Mouse (Mus musculus): Measurements from ENCODE around the gene Fance.
"Not testable (repeated sequence)": the region's sequence is repeated elsewhere in the genome, so short reads cannot be mapped to it uniquely, and the experiment has no call there.

The Fance gene

DNA sequence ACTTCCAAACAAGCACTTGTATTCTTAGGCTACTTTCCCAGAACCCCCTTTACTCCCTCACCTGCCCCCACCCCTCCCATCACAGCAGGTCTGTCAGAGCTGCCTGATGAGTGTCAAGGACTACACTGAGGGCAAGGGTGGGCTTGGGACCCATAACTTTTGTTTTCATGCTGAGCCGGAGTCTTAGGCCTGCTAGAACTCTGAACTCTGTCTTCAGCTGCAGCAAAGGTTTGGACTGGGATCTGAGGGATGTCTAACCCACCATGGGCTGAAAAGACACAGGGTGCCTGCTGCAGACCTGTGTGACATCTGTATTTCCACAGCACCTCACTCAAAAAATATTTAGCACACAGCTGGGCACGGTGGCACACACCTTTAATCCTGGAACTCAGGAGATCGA lies 13.6 kb downstream of the Fance start:
- DNase-seq (ENCODE audit: low read depth, low spot score), result no peak

GRCm38 (mm10) chr17:28327673-28328325 lies 14.5 kb downstream of the Fance start:
- DNase-seq (ENCODE audit: low read depth, low spot score), result peak; percentile 82

GRCm38 (mm10) chr17:28328366-28328928 lies 15.1 kb downstream of the Fance start, which contains the start of gene Rpl10a:
TSS of gene Rpl10a (plus strand) at chr17:28328471.
- DNase-seq (ENCODE audit: low read depth, low spot score), result peak; percentile 89

- no peak for DNase-seq (ENCODE audit: low read depth, low spot score)
Measured at GRCm38 (mm10) chr17:28328946-28329345, 15.6 kb downstream of the Fance start.

GRCm38 (mm10) chr17:28329503-28330231 lies 16.3 kb downstream of the Fance start:
- no peak for DNase-seq (ENCODE audit: low read depth, low spot score)

DNA sequence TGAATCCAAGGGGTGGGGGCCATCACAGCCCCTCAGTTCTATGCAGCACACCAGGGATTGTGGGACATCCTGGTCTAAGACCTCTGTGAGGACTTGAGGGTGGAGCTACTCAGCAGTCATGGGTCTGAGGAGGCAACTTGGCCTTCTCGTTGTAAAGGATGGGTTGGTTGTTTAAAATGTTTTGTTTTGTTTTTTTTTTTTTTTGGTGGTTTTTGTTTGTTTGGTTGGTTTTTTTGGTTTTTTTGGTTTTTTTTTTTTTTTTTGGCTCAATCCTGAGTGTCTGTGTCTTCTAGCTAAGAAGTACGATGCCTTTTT lies 16.9 kb downstream of the Fance start:
- no peak for DNase-seq (ENCODE audit: low read depth, low spot score)

- not testable (repeated sequence) for DNase-seq (ENCODE audit: low read depth, low spot score)
Measured at GRCm38 (mm10) chr17:28330590-28330989, 17.3 kb downstream of the Fance start.

DNA sequence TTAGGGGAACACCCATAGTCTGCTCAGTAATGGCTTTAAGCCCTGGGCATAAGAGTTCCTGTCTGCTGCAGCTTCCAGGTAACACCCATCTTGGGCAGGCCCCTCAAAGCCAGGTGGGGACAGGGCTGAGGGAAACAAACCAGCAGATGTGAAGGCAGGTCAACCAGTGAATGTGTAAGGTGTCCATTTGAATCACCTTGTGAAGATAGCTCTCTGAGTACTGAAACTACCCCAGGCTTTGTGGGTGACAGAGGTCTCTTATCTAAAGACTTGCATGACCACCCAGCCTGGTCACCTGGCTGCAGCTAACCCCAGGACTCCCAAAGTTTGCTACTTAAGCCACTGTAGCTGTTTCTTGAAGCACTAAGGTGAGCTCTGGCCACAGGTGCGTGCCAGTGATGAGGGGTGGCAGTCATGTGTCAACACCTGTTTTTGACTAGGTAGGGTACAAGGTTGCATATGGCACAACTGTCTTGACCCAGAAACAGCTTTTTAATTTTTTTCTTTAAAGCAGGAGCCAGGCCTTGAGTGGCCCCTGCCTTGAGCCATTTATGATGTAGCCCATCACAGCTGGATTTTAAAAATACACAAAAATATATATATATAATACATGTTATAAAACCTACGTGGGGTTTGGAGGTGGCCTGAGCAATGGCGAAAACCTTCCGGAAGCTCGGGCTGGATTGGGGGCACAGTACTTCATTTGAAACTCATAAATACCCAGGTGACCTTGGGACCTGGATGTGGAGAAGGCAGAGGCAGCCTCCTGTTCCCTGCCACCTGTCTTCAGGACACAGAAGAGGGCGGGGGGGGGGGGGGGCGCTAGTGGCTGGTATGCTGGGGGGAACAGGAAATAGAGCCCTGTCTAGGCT lies 18.2 kb downstream of the Fance start:
- no peak for DNase-seq (ENCODE audit: low read depth, low spot score)

GRCm38 (mm10) chr17:28332113-28332914 lies 19.0 kb downstream of the Fance start:
- DNase-seq (ENCODE audit: low read depth, low spot score), result no peak

DNA sequence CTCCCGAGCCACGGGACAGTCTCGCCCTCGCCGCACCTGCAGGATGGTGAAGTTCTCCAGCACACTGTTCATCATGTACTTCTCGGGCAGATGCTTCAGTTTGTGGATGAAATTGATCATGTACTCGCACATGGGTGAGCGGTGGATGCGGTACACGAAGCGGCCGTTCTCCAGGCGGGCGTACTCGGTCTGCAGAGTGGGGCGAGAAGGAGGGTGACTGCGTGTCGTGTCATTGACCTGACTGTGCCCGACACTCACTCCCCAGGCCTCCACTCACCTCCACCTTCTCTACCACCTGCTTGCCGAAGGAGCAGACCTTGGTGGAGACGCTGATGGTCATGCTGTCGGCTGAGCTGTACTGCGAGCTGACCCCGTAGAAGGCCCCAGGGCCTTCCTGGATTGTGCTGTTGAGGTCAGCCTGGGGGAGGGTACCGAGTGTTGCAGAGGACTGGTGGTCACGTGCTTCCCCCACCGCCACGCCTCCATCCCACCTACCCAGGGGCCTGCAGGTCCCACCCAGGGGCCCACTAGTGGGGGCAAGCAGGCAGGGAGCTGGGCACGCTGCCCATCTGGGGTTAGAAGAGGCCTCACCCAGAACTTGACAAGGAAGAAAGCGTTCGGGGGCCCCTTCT lies 19.7 kb downstream of the Fance start:
- DNase-seq (ENCODE audit: low read depth, low spot score), result no peak

- no peak for DNase-seq (ENCODE audit: low read depth, low spot score)
Measured at GRCm38 (mm10) chr17:28335267-28335666, 21.9 kb downstream of the Fance start.

DNA sequence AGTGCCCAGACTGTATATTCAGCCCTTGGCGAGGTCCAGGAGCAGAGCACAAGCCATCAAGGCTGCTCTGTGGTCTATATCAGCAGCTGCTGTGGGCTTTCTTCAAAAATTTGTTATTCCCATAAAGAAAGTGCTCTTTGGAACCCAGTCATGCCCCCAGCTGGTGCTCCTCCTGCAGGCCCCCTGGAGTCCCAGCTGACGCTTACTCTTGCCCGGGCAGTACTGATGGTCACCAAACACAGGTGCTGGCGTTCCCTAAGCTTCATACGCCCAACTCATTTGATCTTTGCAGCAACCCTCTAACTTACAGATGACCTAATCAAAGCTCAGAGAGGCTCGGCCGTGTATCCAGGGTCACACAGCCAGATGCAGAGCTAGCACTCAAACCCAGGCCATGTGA lies 24.2 kb downstream of the Fance start:
- no peak for DNase-seq (ENCODE audit: low read depth, low spot score)

DNA sequence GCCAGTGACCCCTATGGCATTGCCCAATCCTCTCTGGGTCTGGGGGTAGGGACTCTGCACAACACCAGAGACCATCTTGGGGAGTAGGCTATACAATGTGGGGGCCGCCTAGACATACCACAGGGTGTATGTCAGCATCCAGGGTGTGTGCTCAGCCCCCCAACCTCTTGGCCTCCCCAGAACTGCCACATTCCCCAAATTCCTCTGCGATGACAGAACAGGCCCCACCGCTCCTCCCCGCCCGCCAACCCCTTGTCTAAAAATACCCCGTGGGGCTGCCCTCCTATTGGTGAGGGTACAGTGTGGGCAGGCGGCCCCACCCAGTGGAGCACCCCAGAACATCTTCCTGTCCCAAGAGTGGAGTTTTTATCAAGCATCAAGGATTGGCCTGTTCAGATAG lies 27.3 kb downstream of the Fance start:
- DNase-seq (ENCODE audit: low read depth, low spot score), result no peak

GRCm38 (mm10) chr17:28341091-28341490 lies 27.8 kb downstream of the Fance start:
- DNase-seq (ENCODE audit: low read depth, low spot score), result no peak

- DNase-seq (ENCODE audit: low read depth, low spot score), result no peak
Measured at GRCm38 (mm10) chr17:28344050-28344607, 30.8 kb downstream of the Fance start.

- no peak for DNase-seq (ENCODE audit: low read depth, low spot score)
Measured at GRCm38 (mm10) chr17:28344670-28345069, 31.4 kb downstream of the Fance start.

DNA sequence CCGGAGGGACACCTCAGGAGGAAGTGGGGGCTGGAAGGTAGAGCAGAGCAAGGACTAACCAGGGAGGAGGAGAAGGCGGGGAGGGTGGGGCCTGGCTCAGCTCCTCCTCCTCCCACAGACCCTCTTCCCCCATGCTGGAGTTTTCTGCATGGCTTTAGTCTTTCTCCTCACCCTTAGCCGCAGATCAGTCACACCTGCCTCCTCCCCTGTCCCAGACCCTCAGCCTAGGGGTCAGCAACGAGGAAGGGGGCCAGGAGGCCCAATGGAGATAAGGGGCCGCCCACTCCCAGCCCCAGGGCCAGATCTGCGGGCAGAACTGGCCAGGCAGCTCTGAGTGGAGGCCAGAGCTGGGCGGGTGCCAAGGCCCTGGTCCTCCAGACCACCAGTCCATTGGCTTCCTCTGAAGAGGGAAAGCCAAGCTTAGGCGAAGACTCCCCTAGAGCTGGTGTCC lies 32.0 kb downstream of the Fance start:
- no peak for DNase-seq (ENCODE audit: low read depth, low spot score)

- no peak for DNase-seq (ENCODE audit: low read depth, low spot score)
Measured at GRCm38 (mm10) chr17:28345882-28346281, 32.6 kb downstream of the Fance start.

- no peak for DNase-seq (ENCODE audit: low read depth, low spot score)
Measured at GRCm38 (mm10) chr17:28347327-28347726, 34.0 kb downstream of the Fance start.

DNA sequence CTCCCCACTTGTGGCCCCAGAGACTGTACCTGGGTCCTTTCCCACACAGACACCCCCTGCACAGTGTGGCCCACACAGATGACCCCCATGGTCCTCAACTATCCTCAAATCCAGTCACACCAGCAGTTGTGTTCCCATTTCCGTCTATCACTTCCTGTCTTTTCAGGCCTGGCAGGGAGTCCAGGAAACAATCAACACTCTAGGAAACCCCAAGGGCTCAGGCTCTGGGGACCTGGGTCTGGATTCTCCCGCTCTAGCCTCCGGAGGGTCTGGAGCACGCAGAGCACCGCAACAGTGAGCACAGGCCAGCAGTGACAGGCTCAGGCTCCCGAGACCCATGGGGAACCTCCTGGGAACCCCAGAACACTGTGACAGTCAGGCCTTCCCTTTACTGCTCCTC lies 34.9 kb downstream of the Fance start:
- no peak for DNase-seq (ENCODE audit: low read depth, low spot score)

Data from retina, adult 2 months (tissue).